Comparison of ENCODE assay signal across 8 mouse cellular contexts in the genomic region with DNA sequence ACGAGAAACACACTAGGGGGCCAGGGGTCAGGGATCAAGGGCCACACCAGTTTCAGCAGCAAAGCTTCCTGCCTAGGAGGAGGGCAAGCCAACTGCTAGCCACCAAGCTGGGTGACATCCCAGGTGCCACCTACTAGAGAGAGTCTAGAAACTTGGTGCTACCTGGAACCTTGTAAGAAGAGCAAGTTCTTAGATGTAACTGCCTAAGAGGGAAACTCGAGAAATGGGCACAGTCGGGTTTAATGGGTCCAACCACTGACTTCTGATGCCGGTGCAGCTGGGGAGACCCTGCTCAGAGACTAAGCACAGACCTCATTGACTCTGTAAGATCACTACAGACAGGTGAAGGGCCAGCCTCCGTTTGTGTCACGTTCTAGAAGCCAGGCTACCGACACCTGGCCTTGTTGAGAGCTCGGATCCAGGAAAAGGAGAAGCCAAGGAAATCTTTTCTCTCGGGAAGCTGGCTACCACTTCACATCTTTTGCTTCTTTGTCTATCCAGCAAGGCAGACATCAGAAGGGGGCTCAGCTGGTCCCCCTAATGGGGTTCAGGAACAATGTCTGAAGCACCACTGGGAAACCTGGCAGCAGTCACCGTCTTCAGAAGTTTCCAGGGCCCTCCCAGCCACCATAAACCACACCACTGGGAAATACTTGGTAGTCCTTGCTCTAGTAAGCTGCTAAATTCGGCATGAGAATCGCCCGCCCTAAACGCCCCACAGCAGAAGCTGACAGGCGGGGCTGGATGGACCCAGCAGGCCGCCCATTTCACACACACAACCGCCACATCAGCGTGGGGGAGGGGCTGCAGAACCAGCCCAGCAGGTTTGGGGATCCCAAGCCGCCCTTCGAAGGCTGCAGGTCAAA. TPM values are rescaled to one million over a fixed set of nuclear protein-coding genes. Genes with fewer than 3 reads are reported as not detected.
DNase-seq lines count a peak whose midpoint lies in the region; ATAC-seq and TF ChIP-seq lines count a peak whose summit lies in the region.
"Had no signal": no experiment of that assay in that cellular context is flagged by ENCODE, and none has a peak within 500 bp of the region (broad histone marks: within the 10 kb centered on the region; RNA-seq: fewer than 3 reads in every experiment).

No protein-coding gene starts in this region.

- H3K4me3 ChIP-seq in gastrocnemius, adult 2 months, result peak overlapping the region; percentile 88
- H3K4me3 ChIP-seq in hindbrain, embryonic 16.5 days (ENCODE audit: low read length), result peak overlapping the region; percentile 91
- H3K4me3 ChIP-seq in limb, embryonic 12.5 days (replicated peaks), result peak overlapping the region; percentile 99
- H3K4me3 ChIP-seq in midbrain, embryonic 15.5 days, result peak overlapping the region; percentile 94

- no peaks in the 10 kb centered on the region for H3K27me3 ChIP-seq in hindbrain, embryonic 16.5 days (replicated peaks; ENCODE audit: control insufficient read depth, insufficient read depth, low read length)
- H3K27me3 ChIP-seq in limb, embryonic 12.5 days, result no peaks in the 10 kb centered on the region
- H3K27me3 ChIP-seq in midbrain, embryonic 15.5 days (replicated peaks), result no peaks in the 10 kb centered on the region

- H3K36me3 ChIP-seq in hindbrain, embryonic 16.5 days (ENCODE audit: control insufficient read depth, insufficient read depth, low read length), result no peaks in the 10 kb centered on the region
- peaks cover 31% of the 10 kb centered on the region for H3K36me3 ChIP-seq in limb, embryonic 12.5 days
- H3K36me3 ChIP-seq in midbrain, embryonic 15.5 days (replicated peaks), result no peaks in the 10 kb centered on the region

- intact Hi-C loops in gastrocnemius, adult 2 months (cut with DNase I), result no loop called here

- H3K4me1 ChIP-seq in hindbrain, embryonic 16.5 days (ENCODE audit: control insufficient read depth, insufficient read depth, low read depth, low read length), result peaks cover 54% of the 10 kb centered on the region
- H3K4me1 ChIP-seq in limb, embryonic 12.5 days (replicated peaks), result peaks cover 60% of the 10 kb centered on the region
- peaks cover 56% of the 10 kb centered on the region for H3K4me1 ChIP-seq in midbrain, embryonic 15.5 days

- DNase-seq in adipocyte (ENCODE audit: low spot score), result peak; percentile 97
- peak; percentile 79 to 83 for DNase-seq in cerebellum, postnatal 14 days
- peak; percentile 96 for DNase-seq in gastrocnemius, adult 2 months
- DNase-seq in spleen, postnatal 4 days (ENCODE audit: low spot score in 2 of 2), result peak; percentile 80 to 88

- H3K4me2 ChIP-seq in hindbrain, embryonic 16.5 days (ENCODE audit: low read length), result peak overlapping the region; percentile 97
- H3K4me2 ChIP-seq in limb, embryonic 12.5 days, result peak overlapping the region; percentile 100
- peak overlapping the region; percentile 99 for H3K4me2 ChIP-seq in midbrain, embryonic 15.5 days

- no peak for TF ChIP-seq CTCF in gastrocnemius, adult 2 months (IDR thresholded peaks at IDR 0.05)

- H3K9ac ChIP-seq in hindbrain, embryonic 16.5 days (ENCODE audit: low read depth, low read length), result peak overlapping the region; percentile 98
- H3K9ac ChIP-seq in limb, embryonic 12.5 days (replicated peaks), result peak overlapping the region; percentile 100
- H3K9ac ChIP-seq in midbrain, embryonic 15.5 days, result peak overlapping the region; percentile 98

- H3K27ac ChIP-seq in gastrocnemius, adult 2 months, result peak overlapping the region; percentile 98
- H3K27ac ChIP-seq in hindbrain, embryonic 16.5 days (ENCODE audit: low read depth, low read length), result peak overlapping the region; percentile 100
- H3K27ac ChIP-seq in limb, embryonic 12.5 days, result peak overlapping the region; percentile 100
- peak overlapping the region; percentile 100 for H3K27ac ChIP-seq in midbrain, embryonic 15.5 days

- 2% methylated on average over 20 of the region's 20 CpGs for WGBS in hindbrain, embryonic 16.5 days
- 1% methylated on average over 20 of the region's 20 CpGs for WGBS in limb, embryonic 12.5 days
- WGBS in midbrain, embryonic 15.5 days, result 2% methylated on average over 20 of the region's 20 CpGs

- H3K9me3 ChIP-seq in hindbrain, embryonic 16.5 days (ENCODE audit: control insufficient read depth, low read length), result no peaks in the 10 kb centered on the region
- H3K9me3 ChIP-seq in limb, embryonic 12.5 days, result no peaks in the 10 kb centered on the region
- H3K9me3 ChIP-seq in midbrain, embryonic 15.5 days, result no peaks in the 10 kb centered on the region

- ATAC-seq in hindbrain, embryonic 16.5 days, result no peak
- ATAC-seq in limb, embryonic 12.5 days (ENCODE audit: insufficient number of reproducible peaks, insufficient read depth, low FRiP score, low TSS enrichment, low read depth), result no peak
- no peak for ATAC-seq in midbrain, embryonic 15.5 days (replicated peaks)

RNA-seq across cellular contexts. Expression of a gene that starts 4.7 kb away (rescaled TPM):
- total RNA-seq in gastrocnemius, adult 2 months (2021), result 10 to 100 TPM in 1 of 2 experiments, 1 to 10 TPM in 1; 9.8 to 11.3 TPM
- 9.5 and 9.8 TPM in 2 replicates for polyA plus RNA-seq in hindbrain, embryonic 16.5 days (2015; fragmentation: Nextera tagmentation; extraction: Ambion mirVana)
- polyA plus RNA-seq in limb, embryonic 12.5 days (2016; fragmentation: Nextera tagmentation; extraction: Ambion mirVana), result 10.9 and 11.4 TPM in 2 replicates
- 12.2 TPM in 2 replicates for polyA plus RNA-seq in midbrain, embryonic 15.5 days (2015; fragmentation: Nextera tagmentation; extraction: Ambion mirVana)

RNA-seq across cellular contexts. Expression of a gene that starts 4.8 kb away (rescaled TPM):
- total RNA-seq in gastrocnemius, adult 2 months (2021), result under 1 TPM; 0.28 to 0.36 TPM
- 26.6 and 29.7 TPM in 2 replicates for polyA plus RNA-seq in hindbrain, embryonic 16.5 days (2015; fragmentation: Nextera tagmentation; extraction: Ambion mirVana)
- 2.9 and 3.0 TPM in 2 replicates for polyA plus RNA-seq in limb, embryonic 12.5 days (2016; fragmentation: Nextera tagmentation; extraction: Ambion mirVana)
- 12.2 and 13.4 TPM in 2 replicates for polyA plus RNA-seq in midbrain, embryonic 15.5 days (2015; fragmentation: Nextera tagmentation; extraction: Ambion mirVana)

RNA-seq across cellular contexts. Expression of a gene that starts 31.9 kb away (rescaled TPM):
- total RNA-seq in gastrocnemius, adult 2 months (2021), result 10 to 100 TPM; 13.3 to 16.9 TPM
- polyA plus RNA-seq in hindbrain, embryonic 16.5 days (2015; fragmentation: Nextera tagmentation; extraction: Ambion mirVana), result 77.2 and 89.4 TPM in 2 replicates
- polyA plus RNA-seq in limb, embryonic 12.5 days (2016; fragmentation: Nextera tagmentation; extraction: Ambion mirVana), result 89.3 and 91.0 TPM in 2 replicates
- polyA plus RNA-seq in midbrain, embryonic 15.5 days (2015; fragmentation: Nextera tagmentation; extraction: Ambion mirVana), result 71.5 and 73.4 TPM in 2 replicates

RNA-seq across cellular contexts. Expression of a gene that starts 45.2 kb away (rescaled TPM):
- not detected for total RNA-seq in gastrocnemius, adult 2 months (2021)
- not detected in 2 replicates for polyA plus RNA-seq in hindbrain, embryonic 16.5 days (2015; fragmentation: Nextera tagmentation; extraction: Ambion mirVana)
- polyA plus RNA-seq in limb, embryonic 12.5 days (2016; fragmentation: Nextera tagmentation; extraction: Ambion mirVana), result not detected in 2 replicates
- not detected in 2 replicates for polyA plus RNA-seq in midbrain, embryonic 15.5 days (2015; fragmentation: Nextera tagmentation; extraction: Ambion mirVana)
- total RNA-seq: neutrophil, adult 5-6 weeks had no signal
